Mouse (Mus musculus) forebrain, embryonic 13.5 days (tissue): Measurements from ENCODE around the gene Ptgs1. TPM values are rescaled to one million over a fixed set of nuclear protein-coding genes. Genes with fewer than 3 reads are reported as not detected.

Experiments used
- ATAC-seq: fragments of 200-750 bp; cut with Nextera tagmentation; 2 replicates; pipeline ENCODE4 v1.8.0; 2017
- H3K27ac ChIP-seq: fragments of 300-500 bp; sonication (generic); 2 replicates; pipeline ENCODE4 v1.5.1; 2015; ENCODE audit warnings: inconsistent platforms, mild to moderate bottlenecking, moderate library complexity
- H3K27me3 ChIP-seq: fragments of 300-500 bp; sonication (generic); 2 replicates; pipeline ENCODE4 v1.6.1; 2015; ENCODE audit warnings: mild to moderate bottlenecking, inconsistent platforms
- H3K36me3 ChIP-seq: fragments of 300-500 bp; sonication (generic); 2 replicates; pipeline ENCODE4 v1.6.1; 2015; ENCODE audit warnings: mild to moderate bottlenecking, inconsistent platforms; ENCODE audit not compliant: poor library complexity, severe bottlenecking
- H3K4me1 ChIP-seq: fragments of 300-500 bp; sonication (generic); 2 replicates; pipeline ENCODE4 v1.6.1; 2015; ENCODE audit warnings: inconsistent platforms
- H3K4me2 ChIP-seq: fragments of 300-500 bp; sonication (generic); 2 replicates; pipeline ENCODE4 v1.6.1; 2015; ENCODE audit warnings: inconsistent platforms, mild to moderate bottlenecking, moderate library complexity
- H3K4me3 ChIP-seq: fragments of 300-500 bp; sonication (generic); 2 replicates; pipeline ENCODE4 v1.5.1; 2015; ENCODE audit warnings: mild to moderate bottlenecking, inconsistent platforms
- H3K9ac ChIP-seq: fragments of 300-500 bp; sonication (generic); 2 replicates; pipeline ENCODE4 v1.6.1; 2015; ENCODE audit warnings: mild to moderate bottlenecking, inconsistent platforms
- H3K9me3 ChIP-seq: fragments of 300-500 bp; sonication (generic); replicated peaks from 2 replicates; pipeline ENCODE4 v1.6.1; 2016; ENCODE audit warnings: inconsistent platforms
- WGBS: fragments of 180-500 bp; shearing (Covaris S2); methylation state at CpG from one replicate; pipeline ENCODE4 v1.1.7; 2015; 5-methylcytosine and 5-hydroxymethylcytosine counted together
- polyA plus RNA-seq: library from polyadenylated mRNA; unstranded; fragments of >200 nt; fragmentation: Nextera tagmentation; extraction: Ambion mirVana; gene quantifications from 2 replicates; pipeline ENCODE4 v1.2.1, GENCODE M21; 2015

The Ptgs1 gene
- polyA plus RNA-seq, 1 experiment from 2014 or later, result 2.2 TPM

GRCm38 (mm10) chr2:36236889-36237288 lies 6.7 kb downstream of the Ptgs1 start:
- Histone ChIP-seq H3K27ac (no peak overlapping the region), H3K27me3 (no peaks in the 10 kb centered on the region), H3K36me3 (no peaks in the 10 kb centered on the region), H3K4me1 (0 out of 2 replicates have a peak, but pooled peaks cover 4% of the 10 kb centered on the region), H3K9ac (no peak overlapping the region), H3K9me3 (0 out of 2 replicates have a peak, but pooled peaks cover 5% of the 10 kb centered on the region), H3K4me3 (no peak overlapping the region), H3K4me2 (no peak overlapping the region)
- 91% methylated on average over 5 of the region's 5 CpGs for WGBS
- no peak for ATAC-seq

GRCm38 (mm10) chr2:36237557-36237956 lies 7.3 kb downstream of the Ptgs1 start:
- Histone ChIP-seq H3K4me3 (no peak overlapping the region), H3K27ac (no peak overlapping the region)
- WGBS, result 95% methylated on average over 6 of the region's 6 CpGs

DNA sequence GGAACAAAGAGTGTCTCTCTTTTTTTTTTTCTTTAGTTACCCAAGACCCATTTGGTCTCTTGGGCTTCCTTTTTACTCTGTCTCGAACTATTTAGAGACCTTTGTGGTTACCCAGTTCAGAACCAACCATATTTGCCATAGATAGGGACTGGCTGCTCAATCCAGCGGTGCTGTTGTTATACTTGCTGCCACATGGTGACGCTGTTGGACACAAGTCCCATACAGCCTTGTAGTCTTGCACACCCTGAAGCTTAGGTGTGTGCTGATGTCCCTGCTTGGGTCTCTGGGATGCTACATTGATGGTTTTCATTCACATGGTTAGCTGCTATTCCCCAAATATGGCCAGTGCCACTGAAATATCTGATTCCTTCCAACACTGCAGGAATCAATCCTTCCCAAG lies 8.2 kb downstream of the Ptgs1 start:
- no peak overlapping the region for H3K27ac ChIP-seq
- no peak overlapping the region for H3K4me2 ChIP-seq
- H3K36me3 ChIP-seq, result no peaks in the 10 kb centered on the region
- H3K9me3 ChIP-seq, result 0 out of 2 replicates have a peak, but pooled peaks cover 5% of the 10 kb centered on the region
- H3K9ac ChIP-seq, result no peak overlapping the region
- no peak for ATAC-seq
- WGBS, result 65% methylated on average over 3 of the region's 3 CpGs
- H3K4me3 ChIP-seq, result no peak overlapping the region
- H3K27me3 ChIP-seq, result no peaks in the 10 kb centered on the region
- 0 out of 2 replicates have a peak, but pooled peaks cover 4% of the 10 kb centered on the region for H3K4me1 ChIP-seq

More at GRCm38 (mm10) chr2:36237557-36237956, 7.3 kb downstream of the Ptgs1 start:
- Histone ChIP-seq H3K4me1 (0 out of 2 replicates have a peak, but pooled peaks cover 4% of the 10 kb centered on the region), H3K9me3 (0 out of 2 replicates have a peak, but pooled peaks cover 5% of the 10 kb centered on the region), H3K9ac (no peak overlapping the region), H3K27me3 (no peaks in the 10 kb centered on the region), H3K4me2 (no peak overlapping the region), H3K36me3 (no peaks in the 10 kb centered on the region)
- no peak for ATAC-seq

DNA sequence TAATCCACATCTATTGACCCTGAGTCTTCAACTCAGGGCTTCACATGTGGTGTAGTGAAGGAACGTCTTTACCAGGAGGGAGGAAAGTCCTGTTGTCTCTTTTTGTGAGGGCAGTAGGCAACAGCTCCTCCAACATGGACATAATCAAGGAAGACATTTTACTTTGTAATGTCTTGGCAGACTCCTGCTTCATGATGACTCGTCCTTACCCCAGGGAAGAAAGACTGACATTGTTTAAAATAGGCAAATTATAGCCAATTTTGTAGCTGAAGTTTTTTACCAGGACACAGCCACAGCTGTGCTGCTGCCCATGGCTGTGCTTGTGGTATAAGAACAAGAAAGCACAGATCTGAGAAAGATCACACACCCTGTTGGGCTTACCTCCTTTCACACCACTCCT lies 8.7 kb downstream of the Ptgs1 start:
- H3K36me3 ChIP-seq, result no peaks in the 10 kb centered on the region
- H3K9ac ChIP-seq, result no peak overlapping the region
- H3K4me1 ChIP-seq, result 0 out of 2 replicates have a peak, but pooled peaks cover 5% of the 10 kb centered on the region
- 0 out of 2 replicates have a peak, but pooled peaks cover 5% of the 10 kb centered on the region for H3K9me3 ChIP-seq
- 81% methylated on average over 2 of the region's 2 CpGs for WGBS
- H3K4me2 ChIP-seq, result no peak overlapping the region
- no peaks in the 10 kb centered on the region for H3K27me3 ChIP-seq
- H3K4me3 ChIP-seq, result no peak overlapping the region
- H3K27ac ChIP-seq, result no peak overlapping the region
- ATAC-seq, result no peak

GRCm38 (mm10) chr2:36242514-36242913 lies 12.3 kb downstream of the Ptgs1 start:
- Histone ChIP-seq H3K4me2 (no peak overlapping the region), H3K9me3 (0 out of 2 replicates have a peak, but pooled peaks cover 5% of the 10 kb centered on the region), H3K4me1 (0 out of 2 replicates have a peak, but pooled peaks cover 3% of the 10 kb centered on the region), H3K27ac (no peak overlapping the region), H3K9ac (no peak overlapping the region), H3K36me3 (no peaks in the 10 kb centered on the region), H3K4me3 (no peak overlapping the region), H3K27me3 (no peaks in the 10 kb centered on the region)
- no peak for ATAC-seq
- WGBS, result 85% methylated on average over 13 of the region's 13 CpGs

- 0 out of 2 replicates have a peak, but pooled peaks cover 4% of the 10 kb centered on the region for H3K9me3 ChIP-seq
- no peaks in the 10 kb centered on the region for H3K27me3 ChIP-seq
- H3K9ac ChIP-seq, result no peak overlapping the region
- no peaks in the 10 kb centered on the region for H3K36me3 ChIP-seq
- no peak overlapping the region for H3K27ac ChIP-seq
- no peak for ATAC-seq
- no peak overlapping the region for H3K4me2 ChIP-seq
- 87% methylated on average over 9 of the region's 9 CpGs for WGBS
- H3K4me3 ChIP-seq, result no peak overlapping the region
- 0 out of 2 replicates have a peak, but pooled peaks cover 3% of the 10 kb centered on the region for H3K4me1 ChIP-seq
Observed at GRCm38 (mm10) chr2:36243296-36243891, 13.2 kb downstream of the Ptgs1 start.

DNA sequence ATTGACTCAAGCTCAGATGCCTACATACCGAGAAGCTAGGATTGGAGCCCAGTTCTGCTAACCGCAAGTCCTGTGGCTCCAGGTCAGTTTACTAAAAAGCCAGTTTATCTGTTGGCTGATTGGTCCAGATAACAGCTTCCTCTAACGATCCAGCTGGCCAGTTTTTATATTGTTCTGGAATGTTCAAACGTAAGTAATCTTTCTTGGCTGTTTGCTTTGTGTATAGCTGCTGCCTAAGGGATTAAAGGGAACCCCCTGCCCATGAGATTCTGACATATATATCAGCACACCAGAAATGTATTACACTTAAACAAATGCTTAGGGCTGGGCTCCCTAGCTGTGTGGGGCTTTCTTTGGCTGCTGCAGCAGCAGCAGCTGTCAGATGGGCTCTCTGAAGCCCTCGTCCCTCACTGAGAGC lies 13.7 kb downstream of the Ptgs1 start:
- 33% methylated on average over 5 of the region's 5 CpGs for WGBS
- H3K27me3 ChIP-seq, result no peaks in the 10 kb centered on the region

GRCm38 (mm10) chr2:36244705-36245104 lies 14.5 kb downstream of the Ptgs1 start:
- Histone ChIP-seq H3K4me1 (0 out of 2 replicates have a peak, but pooled peaks cover 3% of the 10 kb centered on the region), H3K27me3 (no peaks in the 10 kb centered on the region), H3K4me3 (no peak overlapping the region), H3K9ac (no peak overlapping the region), H3K4me2 (no peak overlapping the region), H3K27ac (no peak overlapping the region), H3K36me3 (no peaks in the 10 kb centered on the region), H3K9me3 (no peaks in the 10 kb centered on the region)
- WGBS, result 84% methylated on average over 3 of the region's 3 CpGs
- ATAC-seq, result no peak

More for the DNA sequence above, 13.7 kb downstream of the Ptgs1 start:
- Histone ChIP-seq H3K4me1 (0 out of 2 replicates have a peak, but pooled peaks cover 3% of the 10 kb centered on the region), H3K27ac (no peak overlapping the region), H3K9me3 (no peaks in the 10 kb centered on the region), H3K36me3 (no peaks in the 10 kb centered on the region), H3K4me2 (no peak overlapping the region), H3K9ac (no peak overlapping the region), H3K4me3 (no peak overlapping the region)
- no peak for ATAC-seq

DNA sequence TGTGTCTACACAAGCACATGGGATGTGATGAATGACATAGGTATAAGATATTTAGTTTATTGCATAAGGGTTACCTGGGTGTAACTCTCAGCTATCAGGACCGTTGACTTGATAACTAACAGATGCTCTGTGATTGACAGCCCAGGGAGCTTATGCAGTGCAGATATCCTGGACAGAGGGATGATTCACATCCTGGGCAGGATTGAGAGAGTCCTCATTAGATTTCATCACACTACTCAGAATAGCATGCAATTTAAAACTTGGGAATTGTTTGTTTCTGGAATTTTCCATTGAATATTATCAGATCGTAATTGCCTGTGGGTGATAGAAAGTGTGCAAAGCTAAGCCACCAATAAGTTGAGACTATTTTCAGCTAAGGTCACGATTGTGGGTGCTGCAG lies 17.7 kb downstream of the Ptgs1 start:
- H3K9me3 ChIP-seq, result no peaks in the 10 kb centered on the region
- 0 out of 2 replicates have a peak, but pooled peaks cover 3% of the 10 kb centered on the region for H3K4me1 ChIP-seq
- H3K27ac ChIP-seq, result no peak overlapping the region
- no peaks in the 10 kb centered on the region for H3K36me3 ChIP-seq
- H3K9ac ChIP-seq, result no peak overlapping the region
- no peaks in the 10 kb centered on the region for H3K27me3 ChIP-seq
- H3K4me3 ChIP-seq, result no peak overlapping the region
- WGBS, result 83% methylated on average over 3 of the region's 3 CpGs
- H3K4me2 ChIP-seq, result no peak overlapping the region
- ATAC-seq, result no peak

- Histone ChIP-seq H3K4me3 (no peak overlapping the region), H3K4me2 (no peak overlapping the region), H3K27ac (no peak overlapping the region), H3K9me3 (no peaks in the 10 kb centered on the region), H3K9ac (no peak overlapping the region), H3K36me3 (no peaks in the 10 kb centered on the region), H3K4me1 (no peaks in the 10 kb centered on the region), H3K27me3 (no peaks in the 10 kb centered on the region)
- whole genome bisulfite sequencing, result 85% methylated on average over 8 of the region's 8 CpGs
- ATAC-seq, result no peak
Observed at GRCm38 (mm10) chr2:36251156-36251555, 20.9 kb downstream of the Ptgs1 start.

DNA sequence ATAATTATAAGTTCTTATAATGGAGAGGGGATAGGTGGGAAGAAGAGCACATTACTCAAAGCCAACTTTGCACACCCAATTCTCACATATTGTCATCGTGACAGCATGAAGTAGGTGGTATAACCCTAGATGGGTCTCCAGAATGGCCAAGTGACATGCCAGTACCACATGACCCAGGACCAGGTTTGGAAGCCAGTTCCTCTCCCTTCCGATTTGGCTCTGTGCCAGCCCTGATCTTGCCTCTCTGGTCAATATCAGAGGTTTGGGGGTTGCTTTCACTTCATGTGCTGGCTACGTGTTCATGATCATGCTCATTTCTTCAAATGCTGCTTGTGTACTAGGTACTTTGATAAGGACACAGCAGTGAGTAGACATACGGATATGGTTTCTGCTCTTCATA lies 22.3 kb downstream of the Ptgs1 start:
- 93% methylated on average over 4 of the region's 4 CpGs for WGBS
- ATAC-seq, result no peak

DNA sequence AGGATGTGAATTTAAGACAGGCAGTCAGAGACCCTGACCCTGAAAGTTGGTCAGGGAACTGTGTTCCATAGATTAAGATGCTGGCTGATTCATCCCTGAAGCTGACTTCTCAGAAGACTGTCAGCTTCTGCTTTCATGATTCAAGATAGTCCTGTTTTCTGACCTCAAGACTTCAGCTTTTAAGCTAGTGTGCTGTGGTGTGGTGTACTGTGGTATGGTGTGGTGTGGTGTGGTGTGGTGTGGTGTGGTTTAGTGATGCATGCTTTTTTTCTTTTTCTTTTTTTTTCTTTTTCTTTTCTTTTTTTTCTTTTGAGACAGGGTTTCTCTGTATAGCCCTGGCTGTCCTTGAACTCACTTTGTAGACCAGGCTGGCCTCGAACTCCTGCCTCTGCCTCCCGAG lies 24.2 kb downstream of the Ptgs1 start:
- Histone ChIP-seq H3K4me3 (no peak overlapping the region), H3K27me3 (no peaks in the 10 kb centered on the region), H3K4me1 (no peaks in the 10 kb centered on the region), H3K4me2 (no peak overlapping the region), H3K36me3 (no peaks in the 10 kb centered on the region), H3K9me3 (no peaks in the 10 kb centered on the region), H3K9ac (no peak overlapping the region), H3K27ac (no peak overlapping the region)
- no peak for ATAC-seq
- WGBS, result 74% methylated on average over 2 of the region's 2 CpGs

More for the DNA sequence above, 22.3 kb downstream of the Ptgs1 start:
- Histone ChIP-seq H3K27me3 (no peaks in the 10 kb centered on the region), H3K9ac (no peak overlapping the region), H3K4me2 (no peak overlapping the region), H3K27ac (no peak overlapping the region), H3K4me1 (no peaks in the 10 kb centered on the region), H3K9me3 (no peaks in the 10 kb centered on the region), H3K4me3 (no peak overlapping the region), H3K36me3 (no peaks in the 10 kb centered on the region)

GRCm38 (mm10) chr2:36256931-36257330 lies 26.7 kb downstream of the Ptgs1 start:
- H3K36me3 ChIP-seq, result no peaks in the 10 kb centered on the region
- no peaks in the 10 kb centered on the region for H3K27me3 ChIP-seq
- no peaks in the 10 kb centered on the region for H3K4me1 ChIP-seq
- no peak overlapping the region for H3K27ac ChIP-seq
- no peak overlapping the region for H3K4me2 ChIP-seq
- no peak overlapping the region for H3K4me3 ChIP-seq
- H3K9me3 ChIP-seq, result no peaks in the 10 kb centered on the region
- ATAC-seq, result no peak
- H3K9ac ChIP-seq, result no peak overlapping the region
